Mouse (Mus musculus) liver, postnatal 0 days (tissue): ENCODE data around the gene Snu13.

Source experiments
- CTCF ChIP-seq: sonication (generic); IDR thresholded peaks from 2 replicates; pipeline ENCODE4 v1.5.1; 2016; ENCODE audit warnings: antibody characterized with exemption, low read depth
- EP300 ChIP-seq: IDR thresholded peaks from 2 replicates; pipeline ENCODE4 v1.6.1; 2016; ENCODE audit warnings: antibody characterized with exemption, low read depth, mild to moderate bottlenecking

GRCm38 (mm10) chr15:82019288-82019687 lies 28.1 kb downstream of the Snu13 start:
- TF ChIP-seq CTCF (no peak), EP300 (no peak)
